1 mouse cellular context compared by ENCODE assay signal in genomic region chr1:152766032-152766772, GRCm38 (mm10).
TF ChIP-seq lines count a peak whose summit lies in the region.

TSS of gene Rgl1 (minus strand) at chr1:152766351.
TSS of gene Arpc5 (plus strand) at chr1:152766542.

TF ChIP-seq in MEL, 35 proteins besides CTCF, POLR2A, EP300 and RAD21 (continued from another document):
- TF ChIP-seq GATA1 (IDR thresholded peaks at IDR 0.05; ENCODE audit: low read depth, low read length) (no peak), NRF1 (IDR thresholded peaks at IDR 0.05; ENCODE audit: insufficient read depth, low read depth, low read length, poor library complexity, severe bottlenecking) (peak; percentile 97), MAZ (IDR thresholded peaks at IDR 0.05; ENCODE audit: low read depth, low read length) (peak; percentile 95; the same call in 1 of the 2 replicates), USF2 (IDR thresholded peaks at IDR 0.05; ENCODE audit: borderline replicate concordance in 1 of 2, insufficient read depth in 1 of 2, low read depth in 1 of 2, low read length in 2 of 2) (peak; percentile 80 to 93), ELF1 (IDR thresholded peaks at IDR 0.05; ENCODE audit: low read depth, low read length) (peak; percentile 89)
